8 mouse cellular contexts compared by ENCODE assay signal in genomic region chr16:49905601-49906001, GRCm38 (mm10).
DNase-seq lines count a peak whose midpoint lies in the region; ATAC-seq and TF ChIP-seq lines count a peak whose summit lies in the region.

No protein-coding gene starts in this region.

- H3K27me3 ChIP-seq in embryonic facial prominence, embryonic 14.5 days (replicated peaks; ENCODE audit: control insufficient read depth, insufficient read depth, low read length): no peaks in the 10 kb centered on the region
- no peaks in the 10 kb centered on the region for H3K27me3 ChIP-seq in intestine, postnatal 0 days (replicated peaks; ENCODE audit: control insufficient read depth, insufficient read depth, low read length)
- no peaks in the 10 kb centered on the region for H3K27me3 ChIP-seq in neural tube, embryonic 15.5 days (replicated peaks)

- peaks cover 9% of the 10 kb centered on the region; the same call in 1 of the 2 replicates for H3K36me3 ChIP-seq in embryonic facial prominence, embryonic 14.5 days (ENCODE audit: control insufficient read depth, insufficient read depth, low read length)
- H3K36me3 ChIP-seq in intestine, postnatal 0 days (ENCODE audit: control insufficient read depth, insufficient read depth): no peaks in the 10 kb centered on the region; the same call in 1 of the 2 replicates
- H3K36me3 ChIP-seq in neural tube, embryonic 15.5 days: no peaks in the 10 kb centered on the region

- no peak for DNase-seq in left cerebral cortex, adult 2 months (ENCODE audit: extremely low spot score in 1 of 2, low spot score in 2 of 2)
- no peak for DNase-seq in left cerebral cortex, adult 11 months (ENCODE audit: low spot score)
- peak; percentile 90 for DNase-seq in embryonic facial prominence, embryonic 14.5 days (ENCODE audit: low spot score)
- DNase-seq in right cerebral cortex, adult 2 months (ENCODE audit: low spot score in 2 of 2): no peak
- DNase-seq in c-Kit-positive CD71-positive TER-119-positive erythroid progenitor cells, embryonic 14.5 days (ENCODE audit: low spot score): no peak
- DNase-seq in cerebellum, adult 8-10 months: no peak

- ATAC-seq in embryonic facial prominence, embryonic 14.5 days (ENCODE audit: low read depth): peak; percentile 80
- peak; percentile 14; the same call in 1 of the 2 replicates for ATAC-seq in intestine, postnatal 0 days
- ATAC-seq in neural tube, embryonic 15.5 days (ENCODE audit: low FRiP score): no peak

- TF ChIP-seq CTCF in left cerebral cortex, adult 2 months (IDR thresholded peaks at IDR 0.05): no peak
- no peak for TF ChIP-seq CTCF in intestine, postnatal 0 days (IDR thresholded peaks at IDR 0.05; ENCODE audit: low read depth)

- no peak overlapping the region for H3K4me3 ChIP-seq in left cerebral cortex, adult 2 months
- no peak overlapping the region for H3K4me3 ChIP-seq in embryonic facial prominence, embryonic 14.5 days (ENCODE audit: low read depth, low read length)
- no peak overlapping the region for H3K4me3 ChIP-seq in intestine, postnatal 0 days (ENCODE audit: low read depth, low read length)
- H3K4me3 ChIP-seq in neural tube, embryonic 15.5 days (replicated peaks): no peak overlapping the region

- H3K27ac ChIP-seq in left cerebral cortex, adult 2 months: 0 out of 2 replicates have a peak overlapping the region, but pooled peaks have one; percentile 33
- peak overlapping the region; percentile 80 for H3K27ac ChIP-seq in embryonic facial prominence, embryonic 14.5 days (replicated peaks; ENCODE audit: low read depth, low read length)
- H3K27ac ChIP-seq in intestine, postnatal 0 days (ENCODE audit: low read depth, low read length): peak overlapping the region; percentile 65
- H3K27ac ChIP-seq in neural tube, embryonic 15.5 days (replicated peaks): peak overlapping the region; percentile 41; the same call in 1 of the 2 replicates

- 21% methylated on average over 8 of the region's 8 CpGs for WGBS in embryonic facial prominence, embryonic 14.5 days
- WGBS in intestine, postnatal 0 days: 42% methylated on average over 8 of the region's 8 CpGs
- 60% methylated on average over 8 of the region's 8 CpGs for WGBS in neural tube, embryonic 15.5 days

- peaks cover 26% of the 10 kb centered on the region for H3K4me1 ChIP-seq in embryonic facial prominence, embryonic 14.5 days (ENCODE audit: control insufficient read depth, insufficient read depth, low read length)
- H3K4me1 ChIP-seq in intestine, postnatal 0 days (replicated peaks; ENCODE audit: control insufficient read depth, insufficient read depth, low read length): 0 out of 2 replicates have a peak, but pooled peaks cover 3% of the 10 kb centered on the region
- peaks cover 9% of the 10 kb centered on the region; the same call in 1 of the 2 replicates for H3K4me1 ChIP-seq in neural tube, embryonic 15.5 days

- H3K9ac ChIP-seq in embryonic facial prominence, embryonic 14.5 days (ENCODE audit: low read depth, low read length): peak overlapping the region; percentile 15; the same call in 1 of the 2 replicates
- no peak overlapping the region for H3K9ac ChIP-seq in intestine, postnatal 0 days (ENCODE audit: low read depth, low read length)
- H3K9ac ChIP-seq in neural tube, embryonic 15.5 days (replicated peaks): no peak overlapping the region

- H3K4me2 ChIP-seq in embryonic facial prominence, embryonic 14.5 days (ENCODE audit: low read depth, low read length): peak overlapping the region; percentile 36
- peak overlapping the region; percentile 40; the same call in 1 of the 2 replicates for H3K4me2 ChIP-seq in intestine, postnatal 0 days (replicated peaks; ENCODE audit: low read depth)
- H3K4me2 ChIP-seq in neural tube, embryonic 15.5 days: peak overlapping the region; percentile 1; the same call in 1 of the 2 replicates

- intact Hi-C loops in left cerebral cortex, adult 2 months (cut with DNase I): loop anchor here (5.0 kb wide), 1 partner anchor 48 kb away; no protein-coding TSS in a partner anchor

- H3K9me3 ChIP-seq in embryonic facial prominence, embryonic 14.5 days (ENCODE audit: control insufficient read depth, low read length): no peaks in the 10 kb centered on the region
- H3K9me3 ChIP-seq in intestine, postnatal 0 days (ENCODE audit: control insufficient read depth): no peaks in the 10 kb centered on the region
- no peaks in the 10 kb centered on the region for H3K9me3 ChIP-seq in neural tube, embryonic 15.5 days (replicated peaks)
